Mouse (Mus musculus): ENCODE results near the gene Wdr31. TPM values are rescaled to one million over a fixed set of nuclear protein-coding genes. Genes with fewer than 3 reads are reported as not detected.
A peak's percentile ranks its signal among the peaks of the same experiment; 100 is the strongest.

Wdr31 gene
- total and polyA plus RNA-seq, 2 experiments from 2014 or later: 2.3 to 6.7 TPM

DNA sequence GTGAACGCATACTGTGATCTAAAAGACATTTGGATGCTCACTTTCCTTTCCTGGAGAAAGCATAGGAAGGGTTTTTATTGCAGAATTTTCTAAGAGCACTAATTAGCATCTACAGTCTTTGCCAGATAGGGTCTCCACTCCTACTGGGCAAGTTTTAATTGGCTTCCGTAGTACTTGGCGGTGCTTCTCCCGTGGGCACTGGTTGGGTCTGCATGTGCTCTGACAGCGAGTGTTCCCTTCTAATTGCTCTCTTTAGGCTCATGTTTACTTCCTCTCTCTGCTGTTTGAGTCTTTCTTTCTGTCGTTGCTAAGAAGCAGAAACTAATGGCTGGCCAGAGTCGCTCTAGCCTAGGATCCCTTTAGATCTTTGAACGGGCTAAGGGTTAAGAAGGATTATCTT is 52.2 kb downstream of the Wdr31 start:
- 89% methylated on average over 8 of the region's 8 CpGs for WGBS

DNA sequence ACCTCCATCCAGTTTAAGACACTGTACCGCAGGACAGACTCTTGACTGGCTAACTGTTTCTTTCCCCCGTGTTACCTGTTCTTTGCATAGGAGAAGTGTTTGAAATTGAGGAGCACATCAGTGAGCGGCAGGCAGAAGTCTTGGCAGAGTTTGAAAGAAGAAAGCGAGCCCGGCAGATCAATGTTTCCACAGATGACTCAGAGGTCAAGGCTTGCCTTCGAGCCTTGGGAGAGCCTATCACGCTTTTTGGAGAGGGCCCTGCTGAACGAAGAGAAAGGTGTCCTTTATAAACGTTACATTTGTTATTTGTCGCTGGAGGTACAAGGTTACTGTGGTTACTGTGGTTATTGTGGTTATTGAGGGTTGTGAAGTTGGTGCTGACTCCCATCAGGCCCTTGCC is 59.1 kb downstream of the Wdr31 start:
- no peak for ATAC-seq (ENCODE audit: insufficient read depth, low read depth)
- no peaks in the 10 kb centered on the region for H3K27me3 ChIP-seq (ENCODE audit: control insufficient read depth, insufficient read depth, low read length)
- H3K4me1 ChIP-seq (ENCODE audit: control insufficient read depth, insufficient read depth): peaks cover 15% of the 10 kb centered on the region
- peaks cover 53% of the 10 kb centered on the region for H3K36me3 ChIP-seq (replicated peaks; ENCODE audit: control insufficient read depth, insufficient read depth, low read length)
- no peaks in the 10 kb centered on the region for H3K9me3 ChIP-seq (replicated peaks; ENCODE audit: control insufficient read depth, low read length)
- WGBS: 90% methylated on average over 10 of the region's 10 CpGs
- no peak overlapping the region for H3K4me2 ChIP-seq (ENCODE audit: low read depth, low read length)
- H3K4me3 ChIP-seq (ENCODE audit: low read depth, low read length): no peak overlapping the region
- no peak overlapping the region for H3K27ac ChIP-seq (ENCODE audit: low read depth)
- DNase-seq (ENCODE audit: low spot score): no peak
- TF ChIP-seq EP300 (IDR thresholded peaks at IDR 0.05; ENCODE audit: low read depth) (no peak), CTCF (IDR thresholded peaks at IDR 0.05; ENCODE audit: low read depth) (no peak)
- H3K9ac ChIP-seq (replicated peaks; ENCODE audit: low read depth, low read length): no peak overlapping the region

More for the DNA sequence above, 52.2 kb downstream of the Wdr31 start:
- no peak for DNase-seq (ENCODE audit: low spot score)
- no peaks in the 10 kb centered on the region for H3K4me1 ChIP-seq (ENCODE audit: control insufficient read depth, insufficient read depth)
- H3K9me3 ChIP-seq (replicated peaks; ENCODE audit: control insufficient read depth, low read length): no peaks in the 10 kb centered on the region
- TF ChIP-seq CTCF (IDR thresholded peaks at IDR 0.05; ENCODE audit: low read depth) (no peak), EP300 (IDR thresholded peaks at IDR 0.05; ENCODE audit: low read depth) (no peak)
- H3K36me3 ChIP-seq (replicated peaks; ENCODE audit: control insufficient read depth, insufficient read depth, low read length): peaks cover 98% of the 10 kb centered on the region
- no peaks in the 10 kb centered on the region for H3K27me3 ChIP-seq (ENCODE audit: control insufficient read depth, insufficient read depth, low read length)
- no peak for ATAC-seq (ENCODE audit: insufficient read depth, low read depth)
- no peak overlapping the region for H3K27ac ChIP-seq (ENCODE audit: low read depth)
- H3K4me2 ChIP-seq (ENCODE audit: low read depth, low read length): no peak overlapping the region
- no peak overlapping the region for H3K4me3 ChIP-seq (ENCODE audit: low read depth, low read length)
- no peak overlapping the region for H3K9ac ChIP-seq (replicated peaks; ENCODE audit: low read depth, low read length)

- TF ChIP-seq CTCF (IDR thresholded peaks at IDR 0.05; ENCODE audit: low read depth) (no peak), EP300 (IDR thresholded peaks at IDR 0.05; ENCODE audit: low read depth) (no peak)
- no peak overlapping the region for H3K27ac ChIP-seq (ENCODE audit: low read depth)
- H3K9me3 ChIP-seq (replicated peaks; ENCODE audit: control insufficient read depth, low read length): no peaks in the 10 kb centered on the region
- 84% methylated on average over 2 of the region's 2 CpGs for WGBS
- H3K9ac ChIP-seq (replicated peaks; ENCODE audit: low read depth, low read length): no peak overlapping the region
- peak overlapping the region; percentile 72; the same call in 1 of the 2 replicates for H3K4me2 ChIP-seq (ENCODE audit: low read depth, low read length)
- no peaks in the 10 kb centered on the region for H3K27me3 ChIP-seq (ENCODE audit: control insufficient read depth, insufficient read depth, low read length)
- no peak overlapping the region for H3K4me3 ChIP-seq (ENCODE audit: low read depth, low read length)
- H3K36me3 ChIP-seq (replicated peaks; ENCODE audit: control insufficient read depth, insufficient read depth, low read length): peaks cover 40% of the 10 kb centered on the region
- peaks cover 15% of the 10 kb centered on the region for H3K4me1 ChIP-seq (ENCODE audit: control insufficient read depth, insufficient read depth)
- ATAC-seq (ENCODE audit: insufficient read depth, low read depth) (no peak), DNase-seq (ENCODE audit: low spot score) (no peak)
Observed at GRCm38 (mm10) chr4:62410325-62410724, 60.4 kb downstream of the Wdr31 start.

- Histone ChIP-seq H3K27ac (ENCODE audit: low read depth) (peak overlapping the region; percentile 90), H3K4me1 (ENCODE audit: control insufficient read depth, insufficient read depth) (peaks cover 15% of the 10 kb centered on the region), H3K4me3 (ENCODE audit: low read depth, low read length) (peak overlapping the region; percentile 64), H3K9ac (replicated peaks; ENCODE audit: low read depth, low read length) (peak overlapping the region; percentile 81), H3K27me3 (ENCODE audit: control insufficient read depth, insufficient read depth, low read length) (no peaks in the 10 kb centered on the region), H3K36me3 (replicated peaks; ENCODE audit: control insufficient read depth, insufficient read depth, low read length) (peaks cover 33% of the 10 kb centered on the region), H3K9me3 (replicated peaks; ENCODE audit: control insufficient read depth, low read length) (no peaks in the 10 kb centered on the region), H3K4me2 (ENCODE audit: low read depth, low read length) (peak overlapping the region; percentile 72)
- 25% methylated on average over 6 of the region's 6 CpGs for WGBS
- TF ChIP-seq EP300 (IDR thresholded peaks at IDR 0.05; ENCODE audit: low read depth): no peak
- no peak for TF ChIP-seq CTCF (IDR thresholded peaks at IDR 0.05; ENCODE audit: low read depth)
- DNase-seq (ENCODE audit: low spot score): no peak
- no peak for ATAC-seq (ENCODE audit: insufficient read depth, low read depth)
Observed at GRCm38 (mm10) chr4:62409615-62410014, 61.1 kb downstream of the Wdr31 start.

DNA sequence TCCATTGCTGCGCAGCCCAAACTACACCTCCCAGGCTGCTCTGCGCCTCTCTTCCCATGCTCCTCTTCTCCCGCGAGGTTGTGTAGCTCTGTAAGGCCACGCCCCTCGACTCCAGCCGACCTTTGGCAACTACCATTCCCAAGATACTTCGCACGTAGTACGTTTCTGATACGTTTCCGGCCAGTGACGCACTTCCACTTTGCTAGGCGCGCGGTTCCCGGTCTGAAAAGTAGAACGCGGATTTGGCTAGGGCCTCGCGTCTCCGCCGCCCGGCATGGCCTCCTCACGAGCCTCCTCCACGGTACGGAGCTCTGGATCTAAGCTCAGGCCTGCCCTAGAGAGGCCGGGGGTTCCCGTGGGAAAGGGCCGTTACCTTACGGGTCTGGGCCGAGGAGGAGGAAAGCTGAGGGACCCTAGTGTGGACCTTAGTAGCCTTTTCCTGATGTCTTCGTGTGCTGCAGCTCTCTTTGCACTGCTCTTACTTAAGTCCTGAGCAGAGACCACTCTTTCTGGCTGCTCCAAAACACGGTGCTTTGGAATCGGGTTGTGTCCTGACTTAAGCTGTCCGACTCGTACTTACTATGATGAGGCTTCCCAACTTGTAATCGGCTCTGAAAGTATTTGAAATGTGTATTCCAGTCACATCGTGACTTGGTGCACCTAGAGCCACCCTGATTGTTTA is 62.0 kb downstream of the Wdr31 start, which contains the start of the genes Cdc26 and Prpf4:
TSS of gene Cdc26 (minus strand) at position 42 of the 682 bp plus-strand sequence.
TSS of gene Prpf4 (plus strand) at position 197 of the 682 bp plus-strand sequence.
- DNase-seq (ENCODE audit: low spot score) (peak; percentile 99), ATAC-seq (ENCODE audit: insufficient read depth, low read depth) (peak; percentile 99)
- under 1% methylated on average over 39 of the region's 39 CpGs for WGBS
- Histone ChIP-seq H3K9ac (replicated peaks; ENCODE audit: low read depth, low read length) (peak within 1 kb of the TSS; percentile 81), H3K27ac (ENCODE audit: low read depth) (peak within 1 kb of the TSS; percentile 90), H3K9me3 (replicated peaks; ENCODE audit: control insufficient read depth, low read length) (no peaks in the 10 kb centered on the region), H3K4me2 (ENCODE audit: low read depth, low read length) (peak within 1 kb of the TSS; percentile 72), H3K36me3 (replicated peaks; ENCODE audit: control insufficient read depth, insufficient read depth, low read length) (peaks cover 27% of the 10 kb centered on the region), H3K27me3 (ENCODE audit: control insufficient read depth, insufficient read depth, low read length) (no peaks in the 10 kb centered on the region), H3K4me1 (ENCODE audit: control insufficient read depth, insufficient read depth) (peaks cover 15% of the 10 kb centered on the region), H3K4me3 (ENCODE audit: low read depth, low read length) (peak within 1 kb of the TSS; percentile 64)
- TF ChIP-seq CTCF (IDR thresholded peaks at IDR 0.05; ENCODE audit: low read depth) (no peak), EP300 (IDR thresholded peaks at IDR 0.05; ENCODE audit: low read depth) (no peak)
